Mouse (Mus musculus): ENCODE results near the gene Tpmt. TPM values are rescaled to one million over a fixed set of nuclear protein-coding genes. Genes with fewer than 3 reads are reported as not detected.

The Tpmt gene
- total and polyA plus RNA-seq, 3 experiments = 3.0 to 6.6 (median 3.1) TPM

DNA sequence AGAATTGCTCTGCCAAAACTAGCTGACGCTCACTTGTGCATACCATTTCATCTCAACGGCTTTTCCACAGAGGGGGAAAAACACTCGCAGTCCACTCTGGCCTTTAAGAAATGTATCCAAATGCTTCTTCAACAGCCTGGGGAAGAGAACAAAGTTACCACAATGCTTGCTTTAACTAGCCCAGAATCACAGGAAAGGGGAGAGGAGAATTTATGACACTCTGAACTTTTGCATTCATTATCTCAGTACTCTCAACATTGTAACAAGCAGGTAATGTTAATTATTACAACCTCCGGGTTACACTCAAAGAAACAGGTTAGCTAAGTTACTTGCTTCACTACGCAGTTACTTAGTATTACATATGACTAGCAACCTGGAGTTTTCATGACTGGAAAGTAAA lies 4.5 kb downstream of the Tpmt start:
- Histone ChIP-seq H3K4me1 (ENCODE audit: control insufficient read depth, insufficient read depth, low read length) (peaks cover 3% of the 10 kb centered on the region), H3K27ac (no peak overlapping the region), H3K9ac (ENCODE audit: low read depth, low read length) (no peak overlapping the region), H3K4me3 (no peak overlapping the region), H3K79me2 (replicated peaks; ENCODE audit: control insufficient read depth, insufficient read depth, low read length) (peaks cover 3% of the 10 kb centered on the region; the same call in 1 of the 2 replicates), H3K27me3 (ENCODE audit: control insufficient read depth, insufficient read depth, low read length) (no peaks in the 10 kb centered on the region), H3K36me3 (ENCODE audit: control insufficient read depth, insufficient read depth, low read length) (no peaks in the 10 kb centered on the region)
- intact Hi-C loops (cut with DNase I) = loop anchor here (10.0 kb wide), 1 partner anchor 315 kb away; the partner anchor contains the start of gene Nup153
- no peak for DNase-seq
- 91% methylated on average over 5 of the region's 5 CpGs for WGBS
- TF ChIP-seq POLR2A (IDR thresholded peaks at IDR 0.05; ENCODE audit: insufficient read depth, low read depth, low read length) = no peak
- TF ChIP-seq CTCF (IDR thresholded peaks at IDR 0.05) = no peak
- TF ChIP-seq EP300 (IDR thresholded peaks at IDR 0.05; ENCODE audit: insufficient read depth, low read depth, low read length) = no peak

DNA sequence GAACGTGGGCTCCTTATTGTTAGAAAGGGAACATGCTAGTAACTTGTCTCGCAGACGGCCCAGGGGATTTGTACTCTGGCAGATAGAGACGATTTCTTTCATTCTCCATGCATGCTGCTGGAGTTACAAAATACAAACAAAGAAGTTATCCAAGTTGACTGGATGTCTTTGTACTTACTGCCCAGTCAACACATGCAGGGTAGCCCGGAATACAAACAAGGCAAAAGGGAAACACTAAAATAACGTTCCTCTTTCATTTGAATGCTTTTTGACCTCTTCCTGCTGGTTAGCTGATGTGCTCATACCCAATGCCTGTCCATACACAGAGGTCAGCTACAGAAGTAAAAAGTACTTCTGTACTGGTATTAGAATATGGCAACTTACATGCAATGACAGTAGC lies 6.6 kb downstream of the Tpmt start:
- WGBS = 67% methylated on average over 6 of the region's 6 CpGs
- Histone ChIP-seq H3K79me2 (replicated peaks; ENCODE audit: control insufficient read depth, insufficient read depth, low read length) (no peaks in the 10 kb centered on the region), H3K27me3 (ENCODE audit: control insufficient read depth, insufficient read depth, low read length) (no peaks in the 10 kb centered on the region), H3K9ac (ENCODE audit: low read depth, low read length) (no peak overlapping the region), H3K4me3 (no peak overlapping the region), H3K36me3 (ENCODE audit: control insufficient read depth, insufficient read depth, low read length) (no peaks in the 10 kb centered on the region), H3K27ac (no peak overlapping the region), H3K4me1 (ENCODE audit: control insufficient read depth, insufficient read depth, low read length) (peaks cover 3% of the 10 kb centered on the region; the same call in 1 of the 2 replicates)
- TF ChIP-seq EP300 (IDR thresholded peaks at IDR 0.05; ENCODE audit: insufficient read depth, low read depth, low read length) (no peak), POLR2A (IDR thresholded peaks at IDR 0.05; ENCODE audit: insufficient read depth, low read depth, low read length) (no peak), CTCF (IDR thresholded peaks at IDR 0.05) (no peak)
- no peak for DNase-seq
- intact Hi-C loops (cut with DNase I) = no loop called here

DNA sequence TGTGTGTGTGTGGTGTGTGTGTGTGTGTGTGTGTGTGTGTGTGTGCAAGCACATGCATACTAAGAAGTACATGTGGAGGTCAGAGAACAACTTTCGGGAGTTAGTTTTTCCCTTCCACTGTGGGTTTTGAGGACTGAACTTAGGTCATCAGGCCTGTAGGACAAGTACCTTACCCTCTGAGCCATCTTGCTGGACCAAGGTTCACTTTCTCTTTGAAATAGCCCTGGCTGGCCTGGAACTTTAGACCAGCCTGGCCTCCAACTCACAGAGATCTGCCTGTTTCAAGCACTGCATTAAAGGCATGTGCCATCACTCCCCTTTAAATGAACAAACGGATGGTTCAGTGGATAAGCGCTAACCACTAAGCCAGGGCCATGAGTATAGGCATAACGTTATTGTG lies 10.9 kb downstream of the Tpmt start:
- Histone ChIP-seq H3K36me3 (ENCODE audit: control insufficient read depth, insufficient read depth, low read length) (no peaks in the 10 kb centered on the region), H3K79me2 (replicated peaks; ENCODE audit: control insufficient read depth, insufficient read depth, low read length) (no peaks in the 10 kb centered on the region), H3K27ac (no peak overlapping the region), H3K27me3 (ENCODE audit: control insufficient read depth, insufficient read depth, low read length) (no peaks in the 10 kb centered on the region), H3K9ac (ENCODE audit: low read depth, low read length) (no peak overlapping the region), H3K4me3 (no peak overlapping the region), H3K4me1 (ENCODE audit: control insufficient read depth, insufficient read depth, low read length) (no peaks in the 10 kb centered on the region)
- TF ChIP-seq CTCF (IDR thresholded peaks at IDR 0.05) (no peak), EP300 (IDR thresholded peaks at IDR 0.05; ENCODE audit: insufficient read depth, low read depth, low read length) (no peak)
- intact Hi-C loops (cut with DNase I) = no loop called here
- 96% methylated on average over 4 of the region's 4 CpGs for WGBS
- DNase-seq = no peak

DNA sequence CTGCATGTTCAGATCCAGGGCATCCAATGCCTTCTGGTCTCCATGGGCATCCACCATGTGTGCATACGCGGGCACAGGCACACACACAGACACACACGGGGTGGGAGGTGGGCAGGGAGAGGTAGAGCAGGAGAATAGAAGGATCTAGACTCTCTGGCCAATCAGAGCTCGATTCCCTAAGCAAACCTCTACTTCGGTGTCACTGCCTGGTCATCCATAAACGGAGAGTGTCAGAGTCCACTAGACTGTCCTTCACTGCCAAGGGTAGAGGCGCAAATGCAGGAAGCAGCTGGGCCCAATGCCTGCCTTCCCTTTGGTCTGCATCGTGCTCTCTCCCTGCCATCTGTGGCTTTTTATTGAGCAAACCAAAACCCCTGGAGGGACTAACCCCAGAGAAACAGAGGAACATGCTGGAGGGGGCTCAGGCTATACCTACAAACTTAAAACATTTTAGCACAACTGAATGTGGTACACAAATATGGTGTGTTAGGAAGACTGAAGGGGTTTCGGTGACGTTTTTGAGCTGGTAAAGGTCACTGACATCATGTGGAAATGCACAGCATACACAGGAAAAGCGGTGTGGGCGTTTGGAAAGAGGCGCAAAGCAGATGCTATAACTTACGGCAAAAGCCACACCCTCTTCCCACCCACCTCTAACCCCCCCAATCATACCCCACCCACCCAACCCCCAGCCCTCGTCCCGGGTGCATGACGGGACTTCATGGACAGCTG lies 14.0 kb downstream of the Tpmt start:
- no peaks in the 10 kb centered on the region for H3K4me1 ChIP-seq (ENCODE audit: control insufficient read depth, insufficient read depth, low read length)
- DNase-seq = no peak
- WGBS = 85% methylated on average over 17 of the region's 17 CpGs

DNA sequence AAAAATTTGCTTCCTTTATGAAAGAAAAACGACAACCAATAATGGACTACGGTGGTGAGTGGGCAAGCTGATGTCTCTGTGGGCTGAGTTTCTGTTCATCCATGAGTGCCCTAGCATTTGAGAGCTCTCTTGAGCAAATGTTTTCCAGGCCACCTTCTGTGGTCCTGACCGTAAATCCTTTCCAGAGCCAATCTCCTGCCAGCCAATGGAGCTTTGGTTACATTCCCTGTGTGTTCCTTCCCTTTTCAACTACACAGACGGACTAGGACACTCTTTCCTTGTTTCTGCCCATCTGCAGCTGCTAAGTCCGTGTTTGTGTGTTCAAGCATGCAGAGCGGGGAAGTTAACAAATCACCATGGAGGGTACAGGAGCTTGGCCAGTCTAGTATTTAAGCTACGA lies 23.7 kb downstream of the Tpmt start:
- Histone ChIP-seq H3K9ac (ENCODE audit: low read depth, low read length) (no peak overlapping the region), H3K27ac (no peak overlapping the region), H3K27me3 (ENCODE audit: control insufficient read depth, insufficient read depth, low read length) (no peaks in the 10 kb centered on the region), H3K4me1 (ENCODE audit: control insufficient read depth, insufficient read depth, low read length) (no peaks in the 10 kb centered on the region), H3K36me3 (ENCODE audit: control insufficient read depth, insufficient read depth, low read length) (no peaks in the 10 kb centered on the region), H3K79me2 (replicated peaks; ENCODE audit: control insufficient read depth, insufficient read depth, low read length) (no peaks in the 10 kb centered on the region), H3K4me3 (no peak overlapping the region)
- 82% methylated on average over 7 of the region's 7 CpGs for WGBS
- TF ChIP-seq POLR2A (IDR thresholded peaks at IDR 0.05; ENCODE audit: insufficient read depth, low read depth, low read length) = no peak
- no peak for TF ChIP-seq EP300 (IDR thresholded peaks at IDR 0.05; ENCODE audit: insufficient read depth, low read depth, low read length)
- no peak for TF ChIP-seq CTCF (IDR thresholded peaks at IDR 0.05)
- no peak for DNase-seq
- intact Hi-C loops (cut with DNase I) = no loop called here

More for the DNA sequence above, 14.0 kb downstream of the Tpmt start:
- H3K79me2 ChIP-seq (replicated peaks; ENCODE audit: control insufficient read depth, insufficient read depth, low read length) = no peaks in the 10 kb centered on the region
- H3K9ac ChIP-seq (ENCODE audit: low read depth, low read length) = no peak overlapping the region
- H3K4me3 ChIP-seq = no peak overlapping the region
- H3K27me3 ChIP-seq (ENCODE audit: control insufficient read depth, insufficient read depth, low read length) = no peaks in the 10 kb centered on the region
- TF ChIP-seq EP300 (IDR thresholded peaks at IDR 0.05; ENCODE audit: insufficient read depth, low read depth, low read length) = no peak
- intact Hi-C loops (cut with DNase I) = no loop called here
- no peak overlapping the region for H3K27ac ChIP-seq
- H3K36me3 ChIP-seq (ENCODE audit: control insufficient read depth, insufficient read depth, low read length) = no peaks in the 10 kb centered on the region

DNA sequence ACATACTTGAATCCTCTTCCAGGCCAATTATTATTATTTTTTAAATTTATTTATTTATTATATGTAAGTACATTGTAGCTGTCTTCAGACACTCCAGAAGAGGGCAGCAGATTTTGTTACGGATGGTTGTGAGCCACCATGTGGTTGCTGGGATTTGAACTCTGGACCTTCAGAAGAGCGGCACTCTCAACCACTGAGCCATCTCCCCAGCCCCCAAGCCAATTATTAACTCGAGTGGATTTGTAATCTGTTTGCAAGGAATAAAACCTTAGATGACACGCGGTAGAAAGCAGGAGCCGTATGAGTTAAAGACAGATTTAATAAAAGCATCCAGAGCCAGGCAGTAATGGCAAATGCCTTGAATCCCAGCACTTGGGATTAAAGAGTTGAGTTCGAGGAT lies 24.8 kb downstream of the Tpmt start:
- intact Hi-C loops (cut with DNase I) = no loop called here
- WGBS = 86% methylated on average over 7 of the region's 7 CpGs
- Histone ChIP-seq H3K79me2 (replicated peaks; ENCODE audit: control insufficient read depth, insufficient read depth, low read length) (no peaks in the 10 kb centered on the region), H3K27me3 (ENCODE audit: control insufficient read depth, insufficient read depth, low read length) (no peaks in the 10 kb centered on the region), H3K4me1 (ENCODE audit: control insufficient read depth, insufficient read depth, low read length) (no peaks in the 10 kb centered on the region), H3K27ac (no peak overlapping the region), H3K4me3 (no peak overlapping the region), H3K9ac (ENCODE audit: low read depth, low read length) (no peak overlapping the region), H3K36me3 (ENCODE audit: control insufficient read depth, insufficient read depth, low read length) (no peaks in the 10 kb centered on the region)
- TF ChIP-seq CTCF (IDR thresholded peaks at IDR 0.05) = 0 out of 2 replicates have a peak, but pooled peaks have one; percentile 4
- no peak for TF ChIP-seq POLR2A (IDR thresholded peaks at IDR 0.05; ENCODE audit: insufficient read depth, low read depth, low read length)
- DNase-seq = no peak
